Mouse (Mus musculus) CH12.LX (cell line): Measurements from ENCODE around the gene Zfp212.

Experiments
- MAX ChIP-seq: IDR thresholded peaks from 2 replicates; pipeline ENCODE4 v1.6.1; 2011; ENCODE audit warnings: low read length, improper control_type of control experiment
- ZC3H11A ChIP-seq: IDR thresholded peaks from 2 replicates; pipeline ENCODE4 v1.6.1; 2012; ENCODE audit warnings: low read depth, mild to moderate bottlenecking, inconsistent platforms, low read length, improper control_type of control experiment

DNA sequence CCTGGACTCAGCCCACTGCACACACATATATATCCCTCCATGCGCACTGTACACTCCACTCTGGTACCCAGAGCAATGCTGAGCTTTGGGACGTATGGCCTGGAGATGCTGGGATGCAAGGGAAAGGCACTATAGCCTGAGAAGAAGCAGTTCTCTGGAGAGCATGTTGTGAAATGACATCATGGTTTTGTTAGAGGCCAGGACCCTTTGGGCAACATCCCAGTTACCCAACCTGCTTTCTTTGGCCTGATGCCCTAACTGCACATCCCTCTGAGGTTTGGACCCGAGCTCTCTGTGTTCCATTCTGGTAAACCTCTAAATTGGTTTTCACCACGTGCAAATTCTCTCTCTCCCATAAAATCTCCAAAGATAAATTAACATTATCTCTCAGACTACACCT lies 16.7 kb upstream of the Zfp212 start:
- TF ChIP-seq ZC3H11A (no peak), MAX (no peak)
